Mouse (Mus musculus) T-cell, adult 2 months (primary cell): Measurements from ENCODE around the gene Serpina10.
"Not testable (repeated sequence)": the region's sequence is repeated elsewhere in the genome, so short reads cannot be mapped to it uniquely, and the experiment has no call there.

Experiments
- DNase-seq: peaks from one replicate; pipeline ENCODE4 v3.0.0; 2022; ENCODE audit warnings: low spot score

Gene Serpina10

DNA sequence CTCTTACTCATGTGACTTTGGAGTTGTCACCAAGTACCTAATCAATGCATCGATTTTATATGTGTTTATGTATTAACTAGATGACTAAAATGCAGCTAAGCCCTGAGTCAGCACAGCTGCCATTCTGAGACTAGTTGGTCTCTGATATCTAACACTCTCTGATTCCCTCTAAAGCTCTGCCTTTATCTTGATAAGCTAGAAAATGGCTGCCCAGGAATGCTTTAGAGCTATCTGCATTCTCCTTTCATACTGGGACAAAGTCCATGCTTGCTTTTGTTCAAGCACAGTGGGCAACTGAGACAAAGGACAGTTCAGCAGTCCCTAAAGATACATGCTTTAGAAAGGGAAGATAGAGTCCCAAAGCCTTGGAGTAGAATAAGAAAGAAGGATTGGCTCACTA lies 16.1 kb downstream of the Serpina10 start:
- DNase-seq, result no peak

DNA sequence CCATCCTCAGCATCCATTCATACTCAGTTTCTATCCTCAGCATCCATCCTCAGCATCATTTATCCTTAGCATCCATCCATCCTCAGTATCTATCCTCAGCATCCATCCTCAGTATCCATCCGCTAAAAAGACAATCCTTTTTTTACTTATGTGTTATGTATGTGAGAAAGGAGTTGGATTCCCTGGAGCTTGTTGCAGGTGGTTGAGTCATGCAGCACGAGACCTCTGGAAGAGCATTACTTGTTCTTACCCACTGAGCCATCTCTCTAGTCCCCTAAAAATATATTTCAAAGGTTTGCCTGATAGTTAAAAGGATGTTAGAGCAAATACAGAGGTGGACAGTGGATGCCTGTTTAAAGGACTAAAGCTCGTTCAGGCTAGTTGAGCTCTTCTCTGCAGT lies 29.4 kb downstream of the Serpina10 start:
- no peak for DNase-seq

DNA sequence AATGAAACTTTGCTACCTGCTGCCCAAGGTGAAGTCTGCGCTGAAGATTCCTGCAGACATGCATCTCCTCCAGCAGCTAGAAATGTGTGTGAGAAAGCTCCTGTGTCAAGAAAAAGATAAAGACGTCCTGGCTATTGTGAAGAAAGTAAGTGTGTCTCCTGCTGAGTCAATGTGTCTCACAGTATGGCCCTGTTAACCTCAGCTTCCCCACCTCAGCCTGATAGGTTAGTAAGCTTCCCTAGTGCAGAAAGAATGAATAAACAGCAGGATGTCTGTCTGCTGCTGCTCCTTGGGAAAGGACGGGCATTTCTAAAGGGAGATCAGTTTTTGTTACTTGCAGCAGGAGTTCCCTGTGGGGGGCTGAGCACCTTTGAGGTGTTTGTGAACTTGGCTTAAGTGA lies 30.9 kb downstream of the Serpina10 start:
- DNase-seq, result no peak

DNA sequence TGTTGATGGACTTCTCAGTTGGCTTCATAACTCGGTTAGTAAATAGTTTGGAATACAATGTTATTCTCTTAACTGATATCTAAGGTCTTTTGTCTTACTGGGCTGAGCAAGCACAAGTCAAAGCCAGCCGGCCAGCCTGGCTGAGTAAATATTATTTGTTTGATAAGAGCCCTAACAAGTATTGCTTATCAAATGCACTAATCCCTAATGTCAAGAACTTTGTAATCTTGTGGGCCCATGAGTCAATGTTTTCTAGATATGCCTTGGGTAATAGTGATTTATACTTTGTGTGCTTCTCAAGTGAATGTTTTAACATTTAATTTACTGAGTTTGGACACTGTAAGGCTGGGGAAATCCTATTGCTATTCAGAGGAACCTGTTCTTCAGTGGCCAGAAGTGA lies 32.8 kb downstream of the Serpina10 start:
- DNase-seq, result no peak

DNA sequence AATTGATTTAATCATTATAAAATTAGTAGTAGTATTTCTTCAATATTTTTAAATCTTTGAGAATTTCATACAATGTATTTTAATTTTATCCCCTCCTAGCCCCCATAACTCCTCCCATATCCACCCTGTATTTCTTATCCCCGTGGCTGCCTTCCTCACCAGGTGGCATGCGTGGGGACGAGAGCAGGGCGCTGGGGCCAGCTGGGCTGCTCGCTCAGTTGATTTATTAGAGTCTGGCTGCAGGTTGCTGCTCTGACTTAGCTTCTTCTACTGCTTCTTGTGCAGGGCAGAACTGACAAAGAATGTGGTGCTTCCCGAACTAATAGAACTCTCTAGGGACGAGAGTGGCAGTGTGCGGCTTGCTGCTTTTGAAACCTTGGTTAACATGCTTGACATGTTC lies 47.5 kb downstream of the Serpina10 start:
- no peak for DNase-seq

DNA sequence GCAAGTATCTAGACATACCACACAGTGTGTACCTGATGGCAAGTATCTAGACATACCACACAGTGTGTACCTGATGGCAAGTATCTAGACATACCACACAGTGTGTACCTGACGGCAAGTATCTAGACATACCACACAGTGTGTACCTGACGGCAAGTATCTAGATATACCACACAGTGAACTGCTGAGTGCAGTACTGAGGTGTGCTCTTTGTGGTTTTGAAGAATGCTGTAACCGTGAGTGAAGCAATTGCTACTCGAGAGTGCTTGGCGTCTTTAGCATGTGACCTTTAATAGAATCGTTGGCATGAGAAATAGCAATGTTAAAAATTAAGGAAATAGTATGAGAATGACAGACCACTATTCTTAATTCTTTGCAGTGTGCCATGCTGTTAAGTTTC lies 53.1 kb downstream of the Serpina10 start:
- not testable (repeated sequence) for DNase-seq

DNA sequence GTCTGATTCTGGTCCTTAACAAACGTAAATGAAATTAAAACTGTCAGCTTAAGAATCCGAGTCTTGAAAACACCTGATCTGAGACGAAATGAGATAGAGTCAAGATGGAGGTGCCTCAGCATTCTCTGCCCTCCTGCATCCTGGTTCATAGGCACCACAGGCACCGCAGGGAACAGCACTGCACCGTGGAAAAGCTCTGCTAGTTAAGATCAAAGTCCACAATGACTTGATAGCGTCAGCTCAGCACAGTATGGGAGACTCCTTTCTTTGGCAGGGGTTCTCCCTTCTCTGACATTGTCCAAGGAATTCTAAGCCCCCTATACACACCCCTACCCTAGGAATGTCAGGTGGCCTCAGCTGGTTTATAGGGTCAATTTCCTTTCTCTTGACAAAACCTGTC lies 61.6 kb downstream of the Serpina10 start:
- no peak for DNase-seq

DNA sequence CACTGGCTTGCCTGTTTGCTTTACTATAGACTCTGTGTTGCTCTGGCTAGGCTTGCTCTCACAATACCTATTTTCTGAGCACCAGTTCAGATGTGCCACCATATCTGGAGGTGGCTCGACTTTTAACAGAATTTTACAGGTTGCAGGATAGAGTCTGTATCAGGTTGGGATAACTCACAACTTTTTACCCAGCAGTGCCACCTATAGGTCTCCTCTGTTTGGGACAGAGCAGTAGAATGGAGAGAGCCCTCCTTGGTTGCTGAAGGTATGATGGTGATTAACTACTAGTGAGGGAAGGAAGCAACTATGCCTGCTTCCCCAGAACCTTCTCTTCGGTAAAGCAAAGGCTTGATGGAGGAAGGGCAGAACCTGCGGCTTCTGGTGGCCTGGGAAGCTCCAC lies 64.1 kb downstream of the Serpina10 start:
- no peak for DNase-seq

DNA sequence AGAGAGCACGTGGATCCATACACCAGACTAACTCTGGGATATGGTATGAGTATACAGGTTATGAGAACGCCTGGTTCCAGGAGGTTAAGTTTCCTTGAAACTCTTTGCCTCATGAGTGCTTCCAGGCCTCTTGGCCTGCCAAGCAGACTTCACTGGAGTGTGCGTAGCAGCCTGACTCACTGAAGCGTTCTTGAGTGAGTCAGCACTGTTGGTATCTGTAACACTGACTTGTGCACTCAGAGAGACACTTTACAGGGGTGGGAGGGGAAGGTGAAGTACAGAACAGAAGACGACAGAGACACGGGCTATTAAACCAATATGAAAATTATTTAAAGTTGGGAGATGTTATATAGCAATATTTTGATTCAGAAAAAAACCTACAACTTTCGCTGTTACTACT lies 66.1 kb downstream of the Serpina10 start:
- DNase-seq, result no peak
